Mouse (Mus musculus): Measurements from ENCODE around the gene Parp11. TPM values are rescaled to one million over a fixed set of nuclear protein-coding genes. Genes with fewer than 3 reads are reported as not detected.

Parp11 gene
- polyA plus RNA-seq, 1 experiment from 2014 or later, result 18.3 TPM

GRCm38 (mm10) chr6:127540517-127540916 is 93.9 kb downstream of the Parp11 start:
- H3K4me3 ChIP-seq (ENCODE audit: low read length), result no peak overlapping the region
- peaks cover 8% of the 10 kb centered on the region for H3K27me3 ChIP-seq (ENCODE audit: control insufficient read depth, insufficient read depth, low read length)
- H3K9ac ChIP-seq (ENCODE audit: low read length), result no peak overlapping the region
- no peak for ATAC-seq (replicated peaks; ENCODE audit: extremely low read depth, insufficient read depth, low FRiP score)
- H3K27ac ChIP-seq (ENCODE audit: low read length), result no peak overlapping the region
- H3K4me2 ChIP-seq (ENCODE audit: low read depth, low read length), result no peak overlapping the region
- peaks cover 2% of the 10 kb centered on the region; the same call in 1 of the 2 replicates for H3K4me1 ChIP-seq (ENCODE audit: control insufficient read depth, insufficient read depth, low read length)
- WGBS, result 60% methylated on average over 4 of the region's 4 CpGs
- H3K36me3 ChIP-seq (ENCODE audit: control insufficient read depth, insufficient read depth), result no peaks in the 10 kb centered on the region
- H3K9me3 ChIP-seq (replicated peaks; ENCODE audit: control insufficient read depth, low read length), result no peaks in the 10 kb centered on the region

- WGBS, result 32% methylated on average over 18 of the region's 18 CpGs
- H3K27ac ChIP-seq (ENCODE audit: low read length), result no peak overlapping the region
- H3K9me3 ChIP-seq (replicated peaks; ENCODE audit: control insufficient read depth, low read length), result no peaks in the 10 kb centered on the region
- no peak for ATAC-seq (replicated peaks; ENCODE audit: extremely low read depth, insufficient read depth, low FRiP score)
- no peaks in the 10 kb centered on the region for H3K36me3 ChIP-seq (ENCODE audit: control insufficient read depth, insufficient read depth)
- H3K4me1 ChIP-seq (ENCODE audit: control insufficient read depth, insufficient read depth, low read length), result peaks cover 5% of the 10 kb centered on the region
- peaks cover 8% of the 10 kb centered on the region for H3K27me3 ChIP-seq (ENCODE audit: control insufficient read depth, insufficient read depth, low read length)
- H3K9ac ChIP-seq (ENCODE audit: low read length), result no peak overlapping the region
- H3K4me2 ChIP-seq (ENCODE audit: low read depth, low read length), result no peak overlapping the region
- no peak overlapping the region for H3K4me3 ChIP-seq (ENCODE audit: low read length)
Measured at GRCm38 (mm10) chr6:127541617-127542374, 95.2 kb downstream of the Parp11 start.

Other genes starting within 250 kb of the Parp11 start
- 1.7 and 1.9 TPM in 2 replicates for gene Cracr2a, start 114.5 kb downstream of the Parp11 start, polyA plus RNA-seq (2015; fragmentation: Nextera tagmentation; extraction: Ambion mirVana)